Mouse (Mus musculus): ENCODE data around the gene Mt4. TPM values are rescaled to one million over a fixed set of nuclear protein-coding genes. Genes with fewer than 3 reads are reported as not detected.
A peak's percentile ranks its signal among the peaks of the same experiment; 100 is the strongest.

Mt4 gene
- polyA plus RNA-seq, 1 experiment from 2014 or later: not detected

- H3K9me3 ChIP-seq (ENCODE audit: low read length): no peaks in the 10 kb centered on the region
- H3K9ac ChIP-seq (replicated peaks): no peak overlapping the region
- H3K4me2 ChIP-seq (ENCODE audit: low read depth, low read length): no peak overlapping the region
- no peak overlapping the region for H3K4me3 ChIP-seq (ENCODE audit: low read depth, low read length)
- H3K27ac ChIP-seq (ENCODE audit: low read depth): no peak overlapping the region
- TF ChIP-seq CTCF (IDR thresholded peaks at IDR 0.05; ENCODE audit: low read depth) (no peak), EP300 (IDR thresholded peaks at IDR 0.05; ENCODE audit: low read depth) (no peak)
- H3K27me3 ChIP-seq (ENCODE audit: insufficient read depth, low read length): no peaks in the 10 kb centered on the region
- H3K4me1 ChIP-seq (ENCODE audit: insufficient read depth): no peaks in the 10 kb centered on the region
- 80% methylated on average over 4 of the region's 4 CpGs for WGBS (ENCODE audit: insufficient replicate concordance)
- no peaks in the 10 kb centered on the region for H3K36me3 ChIP-seq (replicated peaks; ENCODE audit: insufficient read depth, low read length)
- DNase-seq (no peak), ATAC-seq (no peak)
Observed at GRCm38 (mm10) chr8:94140266-94140795, 3.3 kb downstream of the Mt4 start.

- no peak for DNase-seq
- H3K27me3 ChIP-seq (ENCODE audit: insufficient read depth, low read length): peaks cover 20% of the 10 kb centered on the region
- 52% methylated on average over 5 of the region's 5 CpGs for WGBS (ENCODE audit: insufficient replicate concordance)
- H3K9me3 ChIP-seq (ENCODE audit: low read length): no peaks in the 10 kb centered on the region
- TF ChIP-seq EP300 (IDR thresholded peaks at IDR 0.05; ENCODE audit: low read depth): no peak
- TF ChIP-seq CTCF (IDR thresholded peaks at IDR 0.05; ENCODE audit: low read depth): no peak
- ATAC-seq: no peak
- no peak overlapping the region for H3K9ac ChIP-seq (replicated peaks)
- peaks cover 9% of the 10 kb centered on the region for H3K4me1 ChIP-seq (ENCODE audit: insufficient read depth)
- no peak overlapping the region for H3K4me2 ChIP-seq (ENCODE audit: low read depth, low read length)
- H3K4me3 ChIP-seq (ENCODE audit: low read depth, low read length): no peak overlapping the region
- no peak overlapping the region for H3K27ac ChIP-seq (ENCODE audit: low read depth)
- no peaks in the 10 kb centered on the region for H3K36me3 ChIP-seq (replicated peaks; ENCODE audit: insufficient read depth, low read length)
Observed at GRCm38 (mm10) chr8:94148236-94148635, 11.2 kb downstream of the Mt4 start.

GRCm38 (mm10) chr8:94150925-94151324, 13.9 kb downstream of the Mt4 start:
- Histone ChIP-seq H3K27ac (ENCODE audit: low read depth) (peak overlapping the region; percentile 39; the same call in 1 of the 2 replicates), H3K9ac (replicated peaks) (no peak overlapping the region), H3K36me3 (replicated peaks; ENCODE audit: insufficient read depth, low read length) (no peaks in the 10 kb centered on the region), H3K27me3 (ENCODE audit: insufficient read depth, low read length) (peaks cover 33% of the 10 kb centered on the region), H3K4me1 (ENCODE audit: insufficient read depth) (peaks cover 9% of the 10 kb centered on the region), H3K4me3 (ENCODE audit: low read depth, low read length) (no peak overlapping the region), H3K4me2 (ENCODE audit: low read depth, low read length) (peak overlapping the region; percentile 16), H3K9me3 (ENCODE audit: low read length) (no peaks in the 10 kb centered on the region)
- no peak for DNase-seq
- ATAC-seq: peak; percentile 78
- TF ChIP-seq CTCF (IDR thresholded peaks at IDR 0.05; ENCODE audit: low read depth) (no peak), EP300 (IDR thresholded peaks at IDR 0.05; ENCODE audit: low read depth) (no peak)
- WGBS (ENCODE audit: insufficient replicate concordance): 45% methylated on average over 5 of the region's 5 CpGs

- H3K36me3 ChIP-seq (replicated peaks; ENCODE audit: insufficient read depth, low read length): no peaks in the 10 kb centered on the region
- H3K9ac ChIP-seq (replicated peaks): no peak within 1 kb of the TSS
- TF ChIP-seq EP300 (IDR thresholded peaks at IDR 0.05; ENCODE audit: low read depth): no peak
- peak; percentile 43 for TF ChIP-seq CTCF (IDR thresholded peaks at IDR 0.05; ENCODE audit: low read depth)
- 3% methylated on average over 29 of the region's 29 CpGs for WGBS (ENCODE audit: insufficient replicate concordance)
- peak; percentile 42 for DNase-seq
- peaks cover 33% of the 10 kb centered on the region for H3K27me3 ChIP-seq (ENCODE audit: insufficient read depth, low read length)
- 0 out of 2 replicates have a peak, but pooled peaks have one; percentile 54 for ATAC-seq
- H3K4me1 ChIP-seq (ENCODE audit: insufficient read depth): peaks cover 9% of the 10 kb centered on the region
- no peaks in the 10 kb centered on the region for H3K9me3 ChIP-seq (ENCODE audit: low read length)
- no peak within 1 kb of the TSS for H3K27ac ChIP-seq (ENCODE audit: low read depth)
- peak within 1 kb of the TSS; percentile 29 for H3K4me2 ChIP-seq (ENCODE audit: low read depth, low read length)
- no peak within 1 kb of the TSS for H3K4me3 ChIP-seq (ENCODE audit: low read depth, low read length)
Observed at GRCm38 (mm10) chr8:94152513-94153300, 15.7 kb downstream of the Mt4 start, which contains the start of gene Mt3. Gene Mt3, plus strand, starts transcription at chr8:94152607.

GRCm38 (mm10) chr8:94153451-94153850, 16.5 kb downstream of the Mt4 start:
- H3K36me3 ChIP-seq (replicated peaks; ENCODE audit: insufficient read depth, low read length): no peaks in the 10 kb centered on the region
- peaks cover 9% of the 10 kb centered on the region for H3K4me1 ChIP-seq (ENCODE audit: insufficient read depth)
- 35% methylated on average over 7 of the region's 7 CpGs for WGBS (ENCODE audit: insufficient replicate concordance)
- no peak for ATAC-seq
- DNase-seq: no peak
- H3K9ac ChIP-seq (replicated peaks): no peak overlapping the region
- H3K4me3 ChIP-seq (ENCODE audit: low read depth, low read length): no peak overlapping the region
- no peaks in the 10 kb centered on the region for H3K9me3 ChIP-seq (ENCODE audit: low read length)
- peaks cover 33% of the 10 kb centered on the region for H3K27me3 ChIP-seq (ENCODE audit: insufficient read depth, low read length)
- H3K27ac ChIP-seq (ENCODE audit: low read depth): no peak overlapping the region
- TF ChIP-seq EP300 (IDR thresholded peaks at IDR 0.05; ENCODE audit: low read depth): no peak
- no peak for TF ChIP-seq CTCF (IDR thresholded peaks at IDR 0.05; ENCODE audit: low read depth)
- no peak overlapping the region for H3K4me2 ChIP-seq (ENCODE audit: low read depth, low read length)

- Histone ChIP-seq H3K27me3 (ENCODE audit: insufficient read depth, low read length) (peaks cover 33% of the 10 kb centered on the region), H3K9me3 (ENCODE audit: low read length) (no peaks in the 10 kb centered on the region)
- DNase-seq: no peak
Observed at GRCm38 (mm10) chr8:94154537-94154936, 17.5 kb downstream of the Mt4 start.

More at GRCm38 (mm10) chr8:94154537-94154936, 17.5 kb downstream of the Mt4 start:
- Histone ChIP-seq H3K4me3 (ENCODE audit: low read depth, low read length) (no peak overlapping the region), H3K4me1 (ENCODE audit: insufficient read depth) (peaks cover 9% of the 10 kb centered on the region), H3K4me2 (ENCODE audit: low read depth, low read length) (no peak overlapping the region), H3K9ac (replicated peaks) (no peak overlapping the region), H3K27ac (ENCODE audit: low read depth) (no peak overlapping the region), H3K36me3 (replicated peaks; ENCODE audit: insufficient read depth, low read length) (no peaks in the 10 kb centered on the region)
- WGBS (ENCODE audit: insufficient replicate concordance): 42% methylated on average over 6 of the region's 6 CpGs
- TF ChIP-seq EP300 (IDR thresholded peaks at IDR 0.05; ENCODE audit: low read depth) (no peak), CTCF (IDR thresholded peaks at IDR 0.05; ENCODE audit: low read depth) (no peak)
- ATAC-seq: no peak

Data from liver, postnatal 0 days (tissue).